Mouse (Mus musculus) urinary bladder, postnatal 36 days (tissue): ENCODE results near the gene Tomm20.
"Not testable (repeated sequence)": the region's sequence is repeated elsewhere in the genome, so short reads cannot be mapped to it uniquely, and the experiment has no call there.

Experiments
- DNase-seq, 2 experiments: peaks; one replicate each; pipeline ENCODE4 v3.0.0; 2022; ENCODE audit warnings: low spot score in 2 of 2, mixed read lengths in 1 of 2

Gene Tomm20

DNA sequence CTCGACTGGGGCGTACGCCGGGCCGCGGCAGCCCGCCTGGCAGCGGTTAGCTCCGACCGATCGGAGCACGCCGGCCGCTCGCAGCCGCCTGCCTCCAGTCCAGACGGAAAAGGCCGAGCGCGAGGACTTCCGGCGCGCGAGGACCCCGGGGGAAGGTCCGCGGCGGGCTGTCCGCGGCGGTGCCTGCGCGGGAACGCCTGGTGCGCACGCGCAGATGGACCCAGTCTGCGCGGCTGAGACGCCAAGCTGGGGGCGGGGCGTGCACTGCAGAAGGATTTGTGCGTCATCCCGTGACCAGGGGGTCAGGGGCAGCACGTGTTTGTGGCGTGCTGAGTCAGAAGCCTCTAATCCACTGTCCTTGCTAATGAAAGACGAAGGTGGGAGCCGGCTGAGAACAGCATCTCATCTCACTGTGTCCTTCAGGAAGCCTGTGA is at the start of gene Tomm20:
Tomm20 (minus strand) TSS at position 115 of the 434 bp plus-strand sequence.
- DNase-seq: peak; percentile 94 to 96

DNA sequence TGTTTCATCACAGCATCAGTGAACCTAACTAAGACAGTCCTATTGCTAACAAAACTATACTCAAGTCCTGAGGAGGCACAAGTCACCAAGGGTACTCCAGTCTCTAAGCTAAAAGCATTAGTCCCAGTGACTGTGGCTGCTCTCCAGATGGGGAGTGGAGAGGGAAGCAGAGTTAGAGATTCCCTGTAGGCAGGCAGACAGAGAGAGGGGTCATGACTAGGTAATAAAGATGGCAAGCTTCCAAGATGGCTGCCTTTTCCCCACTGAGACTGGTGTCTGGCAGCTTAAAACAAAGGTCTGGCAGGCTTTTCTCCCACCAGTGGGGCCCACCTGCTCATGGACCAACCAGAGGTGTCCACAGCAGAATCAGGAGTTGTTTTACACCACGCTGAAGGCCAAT is 48.9 kb upstream of the Tomm20 start:
- no peak for DNase-seq

DNA sequence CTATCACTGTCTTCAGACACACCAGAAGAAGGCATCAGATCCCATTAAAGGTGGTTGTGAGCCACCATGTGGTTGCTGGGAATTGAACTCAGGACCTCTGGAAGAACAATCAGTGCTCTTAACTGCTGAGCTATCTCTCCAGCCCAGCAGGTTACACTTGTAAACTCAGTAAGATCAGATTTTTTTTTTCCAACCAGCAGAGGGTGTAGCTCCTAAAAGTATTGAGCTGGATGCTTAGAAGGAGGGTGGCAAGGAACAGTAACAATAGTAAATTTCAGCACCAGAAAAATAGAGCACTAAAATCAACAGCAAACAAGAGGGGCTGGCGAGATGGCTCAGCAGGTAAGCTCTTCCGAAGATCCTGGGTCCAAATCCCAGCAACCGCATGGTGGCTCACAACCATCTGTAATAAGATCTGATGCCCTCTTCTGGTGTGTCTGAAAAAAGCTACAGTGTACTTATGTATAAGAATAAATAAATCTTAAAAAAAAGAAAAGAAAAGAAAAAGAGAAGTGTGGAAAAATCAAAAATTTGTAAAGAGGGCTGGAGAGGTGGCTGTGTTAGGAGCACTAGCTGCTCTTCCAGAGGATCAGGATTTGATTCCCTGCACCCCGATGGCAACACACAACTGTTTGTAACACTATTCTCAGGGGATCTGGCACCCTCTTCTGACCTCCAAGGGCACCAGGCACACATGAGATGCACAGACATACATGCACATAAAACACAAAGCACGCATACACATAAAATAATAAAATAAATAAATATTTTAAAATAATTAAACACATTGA is 43.9 kb upstream of the Tomm20 start:
- DNase-seq: no peak

DNA sequence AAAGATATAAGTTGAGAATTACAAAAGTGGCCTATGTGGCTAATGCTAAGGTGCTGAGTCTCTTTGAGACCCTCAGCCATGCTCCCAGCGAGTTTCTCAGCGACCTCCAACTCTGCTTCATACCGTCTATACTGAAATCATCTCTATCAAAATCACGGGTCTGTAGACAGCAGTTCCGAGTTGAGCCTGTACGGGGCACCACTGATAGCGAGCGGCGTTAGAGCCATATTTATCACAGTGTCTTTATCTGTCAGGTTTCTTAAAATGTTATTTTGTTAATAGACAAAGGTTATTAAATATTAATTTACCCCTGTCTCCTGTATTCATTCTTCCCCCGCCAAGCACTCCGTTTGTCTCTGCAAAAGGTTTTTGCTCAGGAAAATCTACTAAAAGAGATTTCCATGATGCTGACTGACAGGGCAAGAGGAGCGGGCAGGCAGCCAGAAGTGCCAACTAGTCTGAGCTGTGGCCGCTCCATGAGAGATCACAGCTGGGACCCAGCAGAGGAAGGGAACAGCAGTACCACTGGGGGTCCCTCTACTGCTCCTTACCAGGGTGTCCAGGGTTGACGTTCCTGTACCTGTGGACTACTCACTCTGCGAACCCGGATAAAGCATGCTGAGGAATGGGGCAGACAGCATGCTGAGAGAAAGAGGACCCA is 42.8 kb upstream of the Tomm20 start:
- no peak for DNase-seq

DNA sequence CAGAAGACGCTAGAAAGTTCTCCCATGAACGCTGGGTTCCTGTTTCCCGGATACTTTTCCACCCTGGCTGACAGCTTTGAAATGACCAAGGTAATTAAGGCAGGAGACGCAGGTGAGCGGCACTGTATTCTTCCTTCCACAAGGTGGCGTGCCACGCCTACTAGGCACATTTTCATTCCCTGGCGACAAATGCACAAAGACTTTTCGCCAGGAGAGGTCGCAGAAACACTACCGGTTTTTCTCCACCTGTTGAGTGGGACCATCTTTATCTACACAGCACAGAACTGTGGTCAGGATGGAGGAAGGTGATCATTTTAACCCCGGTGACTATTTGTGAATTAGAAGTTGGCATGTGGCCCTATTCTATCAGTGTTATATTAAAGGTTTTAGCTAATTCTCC is 40.9 kb upstream of the Tomm20 start:
- DNase-seq: peak; percentile 81

DNA sequence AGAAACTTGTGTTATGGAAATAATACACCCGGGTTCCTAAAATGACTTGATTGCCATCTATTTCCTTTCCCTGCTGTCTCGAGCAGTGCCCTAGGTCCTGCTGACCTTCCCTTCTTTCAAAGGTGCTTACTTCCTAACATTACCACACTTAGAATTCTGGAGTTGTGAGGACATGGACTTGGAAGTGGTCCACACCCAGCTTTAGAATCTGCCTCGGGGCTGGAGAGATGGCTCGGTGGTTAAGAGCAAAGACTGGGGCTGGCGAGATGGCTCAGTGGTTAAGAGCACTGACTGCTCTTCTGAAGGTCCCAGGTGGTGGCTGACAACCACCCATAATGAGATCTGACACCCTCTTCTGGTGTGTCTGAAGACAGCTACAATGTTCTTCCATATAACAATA is 34.4 kb upstream of the Tomm20 start:
- no peak for DNase-seq

DNA sequence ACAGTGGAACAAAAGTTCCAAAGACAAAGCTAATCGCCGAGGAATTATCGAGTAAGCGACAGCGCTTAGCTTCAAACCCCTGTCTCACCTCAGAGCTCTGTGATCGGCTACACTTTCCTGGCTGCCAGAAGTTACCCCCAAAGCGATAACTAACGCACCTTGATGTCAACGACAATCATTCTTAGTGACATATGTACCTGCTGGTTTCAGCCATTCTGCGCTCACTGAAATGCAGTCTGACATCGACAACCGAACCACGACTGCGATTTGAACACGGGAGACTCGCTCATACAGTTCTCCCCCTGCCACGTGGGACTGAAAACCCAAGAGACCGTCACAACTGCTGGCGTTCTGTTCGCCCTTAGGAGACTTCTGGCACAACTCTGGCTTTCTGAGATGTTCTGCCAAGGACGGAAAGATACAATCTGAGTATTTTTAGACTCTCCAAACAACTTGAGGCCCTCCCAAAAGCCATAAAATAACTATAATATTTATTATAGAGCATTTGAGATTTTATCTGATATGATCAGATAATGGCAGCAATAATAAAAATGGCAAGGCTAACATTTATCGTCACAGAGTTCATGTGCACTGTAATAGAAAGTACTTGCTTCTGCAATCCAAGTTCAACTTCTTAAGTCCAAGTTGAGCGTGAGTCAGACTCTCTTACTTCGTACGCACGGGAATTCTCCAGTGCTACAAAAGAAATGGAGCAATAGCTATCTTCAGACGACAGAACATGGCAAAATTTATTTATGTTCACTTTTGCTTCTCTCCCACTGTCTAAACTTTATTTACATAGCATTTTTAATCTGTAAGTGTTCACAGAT is 33.7 kb upstream of the Tomm20 start:
- DNase-seq: peak; percentile 36 to 45

DNA sequence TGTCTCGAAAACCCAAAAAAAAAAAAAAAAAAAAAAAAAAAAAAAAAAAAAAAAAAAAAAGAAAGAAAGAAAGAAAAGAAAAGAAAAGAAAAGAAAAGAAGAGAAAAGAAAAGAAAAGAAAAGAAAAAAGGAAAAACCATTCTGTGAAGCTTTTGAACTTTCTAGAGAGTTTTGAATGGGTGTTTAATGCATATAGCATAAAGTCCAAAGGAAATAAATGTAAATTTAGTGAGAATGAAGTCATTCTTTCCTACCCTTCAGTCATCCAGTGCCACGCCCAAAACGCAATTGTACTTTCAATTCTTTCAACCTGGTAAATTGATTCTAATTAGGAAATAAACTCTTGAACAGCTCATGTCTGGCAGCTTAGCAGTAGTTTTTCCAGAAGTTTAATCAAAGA is 32.9 kb upstream of the Tomm20 start:
- DNase-seq: not testable (repeated sequence)

DNA sequence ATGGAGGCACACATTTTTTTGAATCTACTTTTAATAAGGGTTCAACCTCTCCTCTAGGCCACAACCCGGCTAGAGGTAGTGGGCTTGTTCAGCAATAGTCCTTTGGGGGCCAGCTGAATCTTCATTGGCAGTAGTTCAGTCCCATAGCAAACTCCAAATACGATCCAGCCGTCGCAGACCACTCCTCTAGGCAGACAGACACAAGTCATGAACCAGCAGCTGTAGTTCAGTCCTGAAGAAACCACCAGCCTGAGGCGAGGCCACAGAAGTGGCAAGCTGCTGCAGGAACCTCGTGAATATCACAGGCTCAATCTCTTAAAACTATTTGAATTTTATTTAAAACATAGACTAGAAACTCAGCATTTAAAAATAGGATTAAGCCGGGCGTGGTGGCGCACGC is 32.4 kb upstream of the Tomm20 start:
- no peak for DNase-seq

DNA sequence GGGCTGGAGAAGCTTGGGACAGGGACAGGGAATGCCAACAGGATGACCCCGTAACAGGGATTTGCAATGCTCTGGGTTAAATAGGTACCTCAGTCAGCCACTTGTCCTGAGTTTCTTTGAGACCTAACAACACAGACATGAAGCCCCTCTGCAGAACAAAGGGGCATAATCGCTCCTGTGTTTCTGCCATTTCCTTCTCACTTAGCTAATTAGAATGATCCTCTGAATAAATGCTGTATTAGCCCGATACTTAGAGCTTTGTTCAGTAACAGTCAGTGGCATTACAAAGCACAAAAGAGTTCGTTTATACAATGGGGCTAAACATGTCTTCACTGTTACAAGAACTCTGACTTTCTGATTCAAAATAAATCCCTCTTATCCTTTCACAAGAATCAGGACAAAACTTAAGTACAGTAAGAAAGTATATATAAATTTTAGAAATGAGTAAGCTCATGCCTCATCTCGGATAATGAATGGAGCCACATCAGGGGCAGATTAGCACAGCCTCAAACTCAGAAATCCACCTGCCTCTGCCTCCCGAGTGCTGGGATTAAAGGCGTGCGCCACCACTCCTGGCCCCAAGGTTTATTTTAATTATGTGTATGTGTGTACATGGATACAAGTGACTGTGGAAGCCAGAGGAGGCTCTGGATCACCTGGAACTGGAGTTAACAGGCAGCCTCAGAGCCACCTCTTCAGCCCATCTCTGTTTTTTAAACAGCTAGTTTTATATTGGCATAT is 31.1 kb upstream of the Tomm20 start:
- DNase-seq: no peak

DNA sequence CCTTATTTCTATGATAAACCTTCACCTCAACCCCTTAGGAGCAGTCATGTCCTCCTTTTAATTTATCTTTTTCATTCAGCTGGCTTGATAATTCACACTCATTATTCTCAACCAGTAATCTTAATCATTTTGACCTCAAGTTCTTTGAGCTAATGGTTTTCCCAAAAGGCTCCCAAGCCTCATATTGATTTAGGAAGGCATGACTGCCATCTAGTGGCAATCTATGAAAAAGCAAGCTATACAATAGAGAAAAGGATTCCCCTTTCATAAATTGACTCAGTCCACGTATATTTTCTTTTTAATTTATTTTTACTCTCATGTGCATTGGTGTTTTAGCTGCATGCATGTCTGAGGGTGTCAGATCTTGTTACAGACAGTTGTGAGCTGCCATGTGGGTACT is 30.1 kb upstream of the Tomm20 start:
- no peak for DNase-seq

DNA sequence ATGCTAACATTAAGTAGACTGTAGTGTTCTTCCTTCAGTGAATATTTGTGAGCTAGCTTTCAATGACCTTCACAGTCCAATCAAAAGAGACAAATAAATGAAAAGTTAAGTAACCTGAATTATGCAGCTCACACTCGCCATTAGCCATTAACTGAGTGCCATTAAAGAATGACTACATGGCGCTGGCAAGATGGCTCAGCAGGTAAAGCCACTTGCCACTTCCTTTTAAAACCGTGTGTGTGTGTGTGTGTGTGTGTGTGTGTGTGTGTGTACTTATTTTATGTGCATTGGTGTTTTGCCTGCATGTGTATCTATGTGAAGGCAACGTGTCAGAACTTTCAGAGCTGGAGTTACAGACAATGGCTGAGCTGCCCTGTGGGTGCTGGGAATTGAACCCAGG is 28.9 kb upstream of the Tomm20 start:
- no peak for DNase-seq

DNA sequence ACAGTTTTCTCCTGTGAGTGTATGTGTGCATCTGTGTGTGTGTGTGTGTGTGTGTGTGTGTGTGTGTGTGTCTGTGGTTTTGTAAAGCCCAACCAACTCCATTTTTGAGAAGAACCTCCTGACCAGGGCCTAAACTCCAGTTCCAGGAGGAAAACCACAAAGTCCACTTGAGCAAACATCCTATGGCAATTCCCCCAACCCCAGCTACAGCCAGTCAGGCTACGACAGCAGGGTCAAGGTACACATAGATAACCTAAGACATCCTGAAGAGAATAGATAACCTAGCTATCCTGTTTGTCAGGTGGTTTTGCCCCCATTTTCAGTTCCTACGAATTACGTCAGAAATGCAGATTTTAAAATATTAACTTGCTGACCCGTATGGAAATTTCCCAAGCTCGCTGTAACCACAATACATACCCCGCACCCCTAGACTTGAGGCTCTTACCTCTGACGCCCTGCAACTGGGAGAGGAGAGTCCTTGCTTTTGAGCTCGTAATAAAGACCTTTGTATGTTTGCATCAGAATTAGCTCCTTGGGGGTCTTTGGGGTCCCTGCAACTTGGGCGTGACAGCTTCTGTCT is 28.1 kb upstream of the Tomm20 start:
- no peak for DNase-seq

DNA sequence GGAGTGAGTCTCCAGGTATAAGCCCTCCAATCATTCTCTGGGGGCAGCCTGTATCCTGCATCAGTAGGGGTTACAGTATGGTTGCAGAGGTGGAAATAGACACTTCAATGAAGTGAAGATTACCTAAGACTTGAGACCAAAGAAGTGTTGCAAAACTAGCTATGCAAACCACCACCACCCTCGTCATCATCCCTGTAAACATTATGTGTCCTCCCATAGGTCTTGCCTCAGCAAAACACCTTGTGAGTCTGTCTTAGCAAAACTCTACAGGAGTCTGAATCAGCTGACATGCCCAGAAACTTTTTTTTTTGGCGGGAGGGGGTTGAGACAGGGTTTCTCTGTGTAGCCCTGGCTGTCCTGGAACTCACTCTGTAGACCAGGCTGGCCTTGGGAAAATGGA is 27.0 kb upstream of the Tomm20 start:
- DNase-seq: no peak

DNA sequence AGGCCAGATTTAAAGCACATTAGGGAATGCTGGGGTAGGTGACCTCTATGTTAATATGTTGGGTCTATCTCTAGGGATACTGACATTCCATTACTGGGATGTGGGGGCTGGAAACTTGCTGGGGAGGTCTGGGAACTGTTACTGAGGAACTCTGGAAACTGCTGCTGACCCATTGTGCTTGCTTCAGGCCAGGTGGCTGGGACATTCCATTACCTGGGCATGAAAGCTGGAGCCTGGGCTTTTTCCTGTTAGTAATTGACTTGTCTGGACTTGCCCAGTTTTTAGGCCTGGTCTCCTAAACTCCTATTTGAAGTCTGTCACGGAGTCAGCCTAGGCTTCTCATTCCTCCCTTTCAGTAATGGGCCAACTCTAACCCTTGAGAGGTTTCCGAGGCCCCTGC is 26.5 kb upstream of the Tomm20 start:
- DNase-seq: no peak

DNA sequence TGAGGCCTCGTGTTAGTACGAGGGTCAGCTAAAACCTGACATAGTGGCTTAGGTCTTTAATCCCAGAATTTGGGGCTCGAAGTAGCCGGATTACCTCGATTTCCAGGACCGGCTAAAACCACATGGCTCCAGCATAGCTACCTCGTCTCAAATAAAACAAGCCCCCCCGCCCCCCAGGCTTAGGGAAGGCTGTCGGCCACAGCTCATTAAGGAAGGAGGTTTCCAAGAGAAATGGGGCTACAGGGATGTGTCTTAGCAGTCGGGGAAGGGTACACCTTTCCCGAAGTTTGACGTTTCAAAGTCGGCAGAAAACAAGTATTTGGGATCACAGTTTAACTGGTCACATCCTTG is 25.6 kb upstream of the Tomm20 start:
- DNase-seq: no peak

DNA sequence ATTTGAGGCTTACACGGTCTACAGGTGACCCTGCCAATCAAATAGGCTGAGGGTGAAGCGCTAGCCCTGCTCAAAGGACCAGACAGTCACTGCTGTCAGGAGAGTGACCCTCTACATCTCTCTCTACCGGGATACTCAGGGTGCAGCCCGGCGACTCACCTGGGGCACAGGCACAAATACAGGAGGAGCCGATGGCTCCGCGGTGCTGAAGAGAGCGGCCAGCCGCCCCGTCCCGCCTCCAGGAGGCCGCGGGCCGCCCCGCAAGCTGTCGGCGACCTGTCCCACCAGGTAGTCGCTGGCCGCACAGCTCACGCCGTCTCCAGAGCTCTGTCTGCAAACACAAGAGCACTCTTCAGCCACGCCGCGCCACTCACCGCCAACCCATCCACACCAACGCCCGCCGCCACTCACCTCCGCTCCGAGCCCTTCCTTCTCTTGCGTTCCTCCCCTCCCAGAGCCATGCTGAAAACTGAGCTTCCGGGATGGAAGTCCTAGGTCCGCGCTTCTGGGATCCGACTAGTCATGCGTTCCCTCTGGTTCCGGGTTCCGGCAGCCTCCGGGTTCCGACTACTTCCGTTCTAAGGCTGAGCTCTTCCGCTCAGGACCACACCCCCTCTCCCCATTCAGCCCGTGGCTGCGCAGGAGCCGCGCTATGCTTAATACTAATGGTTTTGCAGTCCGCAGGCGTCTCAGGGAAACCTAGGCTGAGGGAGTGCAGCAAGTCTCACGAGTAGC is 25.1 kb upstream of the Tomm20 start, which contains the start of gene Rbm34:
Rbm34 (minus strand) TSS at position 493 of the 735 bp plus-strand sequence.
- DNase-seq: peak; percentile 90 to 93

DNA sequence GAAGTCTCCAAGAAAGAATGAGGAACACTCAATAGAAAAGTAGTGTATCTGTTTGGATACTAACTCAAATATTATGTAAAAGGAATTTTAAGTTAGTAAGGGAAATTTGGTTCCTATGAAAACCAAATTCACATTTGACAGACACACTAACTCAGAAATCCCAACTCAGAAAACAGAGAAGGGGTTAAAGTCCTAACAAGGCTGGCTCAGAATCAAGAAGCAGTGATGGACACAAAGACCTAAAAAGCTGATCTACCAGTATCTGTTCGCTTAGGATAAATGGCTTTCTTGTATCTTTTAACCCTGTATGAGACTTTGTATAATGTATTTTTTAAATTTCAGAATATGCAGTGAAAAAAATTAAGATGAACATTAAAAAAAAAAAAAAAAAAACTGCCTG is 23.9 kb upstream of the Tomm20 start:
- DNase-seq: no peak

DNA sequence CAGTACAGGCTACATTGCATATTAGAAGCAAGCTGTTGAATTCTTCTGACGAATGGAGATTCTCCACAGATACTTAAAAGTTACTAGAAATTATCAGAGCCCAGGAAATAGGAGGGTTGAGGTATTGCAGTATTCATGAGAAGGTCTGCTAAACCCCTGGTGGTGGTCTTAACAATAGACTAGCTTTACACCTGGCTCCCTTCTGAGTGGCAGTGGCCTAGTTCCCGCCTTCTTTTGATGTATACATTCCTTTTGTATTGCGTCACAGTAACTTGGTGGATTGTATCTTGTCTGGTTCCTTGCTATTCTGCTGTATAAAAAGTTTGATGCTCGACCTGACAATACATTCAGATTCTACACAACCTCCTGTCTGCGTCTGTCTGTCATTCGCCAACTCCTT is 22.5 kb upstream of the Tomm20 start:
- DNase-seq: no peak

DNA sequence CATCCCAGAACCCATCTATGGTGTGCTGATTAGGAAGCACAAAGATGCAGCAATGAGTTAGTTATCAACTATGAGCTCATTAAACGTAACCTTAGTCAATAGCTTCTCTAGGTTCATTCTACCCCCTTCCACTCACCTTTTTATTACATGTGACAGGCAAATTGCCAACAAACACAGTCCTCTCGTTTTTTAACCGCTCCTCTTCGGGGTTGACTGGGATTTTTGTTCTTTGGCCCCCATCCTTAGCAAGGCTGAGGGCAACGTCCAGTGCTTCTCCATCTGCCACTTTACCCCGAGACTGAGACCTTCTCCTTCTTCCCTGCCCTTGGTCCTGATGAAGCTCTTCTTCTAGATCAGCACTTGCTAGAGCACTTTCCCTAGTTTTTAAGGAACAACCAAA is 19.6 kb upstream of the Tomm20 start:
- DNase-seq: no peak

DNA sequence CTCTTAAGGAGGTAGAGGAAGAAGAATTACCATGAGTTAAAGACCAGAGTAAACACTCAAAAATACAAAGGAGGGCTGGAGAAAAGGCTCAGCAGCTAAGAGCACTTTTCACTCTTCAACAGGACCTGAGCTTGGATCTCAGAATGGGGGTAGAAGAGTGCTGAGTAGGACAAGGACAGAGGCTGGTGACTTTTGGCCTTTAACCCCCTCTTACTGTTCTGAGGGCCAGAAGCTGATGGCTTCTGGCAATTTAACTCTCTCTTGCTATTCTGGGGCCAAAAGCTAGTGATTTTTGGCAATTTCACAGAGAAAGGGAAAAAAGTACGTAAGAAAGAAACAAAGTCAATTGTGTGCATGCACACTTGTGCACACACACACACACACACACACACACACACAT is 17.2 kb upstream of the Tomm20 start:
- no peak for DNase-seq
